In genomic region chr7:81966195-81966594, GRCm38 (mm10) we compare ENCODE assay signal across 30 mouse cellular contexts. TPM values are rescaled to one million over a fixed set of nuclear protein-coding genes. Genes with fewer than 3 reads are reported as not detected.
DNase-seq lines count a peak whose midpoint lies in the region; ATAC-seq and TF ChIP-seq lines count a peak whose summit lies in the region.
"Had no signal": no experiment of that assay in that cellular context is flagged by ENCODE, and none has a peak within 500 bp of the region (broad histone marks: within the 10 kb centered on the region; RNA-seq: fewer than 3 reads in every experiment).

No protein-coding gene starts in this region.

- no peak overlapping the region for H3K27ac ChIP-seq in layer of hippocampus, adult 2 months
- no peak overlapping the region for H3K27ac ChIP-seq in cortical plate, adult 2 months (ENCODE audit: insufficient read depth, low read length)
- H3K27ac ChIP-seq: forebrain, embryonic 15.5 days; gastrocnemius, adult 2 months; kidney, embryonic 15.5 days; limb, embryonic 13.5 days; midbrain, embryonic 12.5 days had no signal

- H3K4me3 ChIP-seq in layer of hippocampus, adult 2 months = no peak overlapping the region
- H3K4me3 ChIP-seq in cortical plate, adult 2 months (ENCODE audit: insufficient read depth, low read length) = no peak overlapping the region
- H3K4me3 ChIP-seq: forebrain, embryonic 15.5 days; gastrocnemius, adult 2 months; kidney, embryonic 15.5 days; limb, embryonic 13.5 days; megakaryocyte, embryonic 14.5 days; midbrain, embryonic 12.5 days had no signal

- TF ChIP-seq CTCF in layer of hippocampus, adult 2 months (conservative IDR thresholded peaks at IDR 0.05) = 0 out of 2 replicates have a peak, but pooled peaks have one; percentile 14
- 0 out of 2 replicates have a peak, but pooled peaks have one; percentile 10 for TF ChIP-seq CTCF in cortical plate, adult 2 months (IDR thresholded peaks at IDR 0.05; ENCODE audit: extremely low read depth, insufficient read depth, low read length)

- peak; percentile 55 for DNase-seq in heart, adult 11 months
- no peak for DNase-seq in heart, postnatal 10 days
- no peak for DNase-seq in layer of hippocampus, adult 2 months (ENCODE audit: low spot score in 2 of 2)
- no peak for DNase-seq in layer of hippocampus, postnatal 36 days
- DNase-seq in 3T3-L1 (ENCODE audit: low read depth, low spot score) = peak; percentile 27
- DNase-seq: adrenal gland, postnatal 25 days; cerebellum, adult 2 months; cerebellum, postnatal 14 days; gastrocnemius, adult 2 months; gastrocnemius, postnatal 36 days; kidney, adult 18-20 months; kidney, postnatal 4 days; layer of hippocampus, adult 9-11 months; lung, postnatal 4 days; right cerebral cortex, adult 18-20 months; spleen, adult 18-20 months; thymus, adult 18-20 months; thymus, postnatal 25 days had no signal

- intact Hi-C loops in heart, postnatal 10 days (cut with DNase I) = no loop called here

- no peak for ATAC-seq in inflammation-experienced regulatory T-cells, adult 6 months
- ATAC-seq: forebrain, embryonic 15.5 days; lung, postnatal 0 days had no signal

- no peak for TF ChIP-seq POLR2A in cortical plate, adult 2 months (IDR thresholded peaks at IDR 0.05; ENCODE audit: extremely low read depth, insufficient read depth, low read length)

- H3K4me1 ChIP-seq in cortical plate, adult 2 months (ENCODE audit: control insufficient read depth, insufficient read depth, low read length) = no peaks in the 10 kb centered on the region
- H3K4me1 ChIP-seq: forebrain, embryonic 15.5 days; kidney, embryonic 15.5 days; limb, embryonic 13.5 days; midbrain, embryonic 12.5 days had no signal

RNA-seq across cellular contexts. Expression of gene Bnc1, which starts 25.9 kb away (rescaled TPM):
- total RNA-seq in heart, postnatal 10 days (2021) = 1 to 10 TPM; 1.8 to 2.9 TPM
- total RNA-seq in layer of hippocampus, adult 2 months (2021) = under 1 TPM in 1 of 2 experiments, not detected in 1; 0.07 TPM
- not detected for total RNA-seq in layer of hippocampus, postnatal 36 days (2021)
- polyA plus RNA-seq in cortical plate, adult 2 months (2012; rRNA removed) = not detected in 2 replicates
- polyA plus RNA-seq in inflammation-experienced regulatory T-cells, adult 6 months (2017; shearing (Covaris generic)) = not detected
- total RNA-seq: gastrocnemius, adult 2 months; gastrocnemius, postnatal 36 days; left cerebral cortex, adult 18-20 months; left cerebral cortex, postnatal 36 days; monocyte, adult 5-6 weeks; neutrophil, adult 5-6 weeks had no signal
- polyA plus RNA-seq: cerebellum, adult 2 months had no signal

RNA-seq across cellular contexts. Expression of gene Hdgfl3, which starts 31.9 kb away (rescaled TPM):
- total RNA-seq in heart, postnatal 10 days (2021) = 10 to 100 TPM; 12.3 to 14.3 TPM
- 10 to 100 TPM; 62.1 to 64.3 TPM for total RNA-seq in layer of hippocampus, adult 2 months (2021)
- total RNA-seq in layer of hippocampus, postnatal 36 days (2021) = 10 to 100 TPM; 57.7 to 60.4 TPM
- polyA plus RNA-seq in cortical plate, adult 2 months (2012; rRNA removed) = 40.4 and 40.9 TPM in 2 replicates
- polyA plus RNA-seq in inflammation-experienced regulatory T-cells, adult 6 months (2017; shearing (Covaris generic)) = 10 to 100 TPM in 2 of 3 experiments, 1 to 10 TPM in 1; 6.9 to 10.4 (median 10.1) TPM

Comparison
In these comparisons a context has a peak if more than half of its experiments do, and no peak if none do; other contexts are left out.
1. DNase-seq: peak in heart, adult 11 months (single experiment) and 3T3-L1 (single experiment); none in heart, postnatal 10 days (0 of 2), layer of hippocampus, adult 2 months (0 of 2) and layer of hippocampus, postnatal 36 days (0 of 2).